Mouse (Mus musculus) left cerebral cortex, adult 11 months (tissue): ENCODE results near the gene Bmpr1a.

Source experiments
- DNase-seq: peaks from one replicate; pipeline ENCODE4 v3.0.0; 2022; ENCODE audit warnings: low spot score

The Bmpr1a gene

GRCm38 (mm10) chr14:34505309-34505708 is 2.2 kb upstream of the Bmpr1a start:
- no peak for DNase-seq

- no peak for DNase-seq
These were observed 1.2 kb upstream of the Bmpr1a start for GRCm38 (mm10) chr14:34504377-34504776.

GRCm38 (mm10) chr14:34503759-34504158 is 618 bp upstream of the Bmpr1a start:
- no peak for DNase-seq

GRCm38 (mm10) chr14:34502475-34503324 is 441 bp downstream of the Bmpr1a start:
- DNase-seq: peak; percentile 78

- peak; percentile 30 for DNase-seq
These were observed 1.2 kb downstream of the Bmpr1a start for GRCm38 (mm10) chr14:34501804-34502474.

GRCm38 (mm10) chr14:34501447-34501803 is 1.7 kb downstream of the Bmpr1a start:
- no peak for DNase-seq

GRCm38 (mm10) chr14:34500309-34500708 is 2.8 kb downstream of the Bmpr1a start:
- DNase-seq: no peak

GRCm38 (mm10) chr14:34499664-34500063 is 3.5 kb downstream of the Bmpr1a start:
- no peak for DNase-seq

GRCm38 (mm10) chr14:34497346-34497745 is 5.8 kb downstream of the Bmpr1a start:
- no peak for DNase-seq

GRCm38 (mm10) chr14:34493682-34494081 is 9.5 kb downstream of the Bmpr1a start:
- no peak for DNase-seq

- DNase-seq: no peak
These were observed 10.5 kb downstream of the Bmpr1a start for GRCm38 (mm10) chr14:34492688-34493087.

GRCm38 (mm10) chr14:34490965-34491364 is 12.2 kb downstream of the Bmpr1a start:
- no peak for DNase-seq

GRCm38 (mm10) chr14:34489928-34490327 is 13.2 kb downstream of the Bmpr1a start:
- DNase-seq: no peak

GRCm38 (mm10) chr14:34486169-34486568 is 17.0 kb downstream of the Bmpr1a start:
- DNase-seq: no peak

GRCm38 (mm10) chr14:34483469-34484341 is 19.4 kb downstream of the Bmpr1a start:
- DNase-seq: no peak

GRCm38 (mm10) chr14:34471591-34471990 is 31.6 kb downstream of the Bmpr1a start:
- no peak for DNase-seq

- DNase-seq: no peak
These were observed 36.9 kb downstream of the Bmpr1a start for GRCm38 (mm10) chr14:34466291-34466690.

- no peak for DNase-seq
These were observed 43.8 kb downstream of the Bmpr1a start for GRCm38 (mm10) chr14:34459386-34459785.

- peak; percentile 49 for DNase-seq
These were observed 44.3 kb downstream of the Bmpr1a start for GRCm38 (mm10) chr14:34458880-34459279.

GRCm38 (mm10) chr14:34454282-34454681 is 48.9 kb downstream of the Bmpr1a start:
- DNase-seq: no peak

- no peak for DNase-seq
These were observed 49.5 kb downstream of the Bmpr1a start for GRCm38 (mm10) chr14:34453648-34454047.

GRCm38 (mm10) chr14:34451872-34452271 is 51.3 kb downstream of the Bmpr1a start:
- DNase-seq: no peak
